Mouse (Mus musculus) right cerebral cortex, adult 2 months (tissue): ENCODE measurements around the gene Mkrn3.

ENCODE experiments used
- DNase-seq, 2 experiments: peaks; one replicate each; pipeline ENCODE4 v3.0.0; 2021 to 2022; ENCODE audit warnings: low spot score in 2 of 2

Gene Mkrn3

DNA sequence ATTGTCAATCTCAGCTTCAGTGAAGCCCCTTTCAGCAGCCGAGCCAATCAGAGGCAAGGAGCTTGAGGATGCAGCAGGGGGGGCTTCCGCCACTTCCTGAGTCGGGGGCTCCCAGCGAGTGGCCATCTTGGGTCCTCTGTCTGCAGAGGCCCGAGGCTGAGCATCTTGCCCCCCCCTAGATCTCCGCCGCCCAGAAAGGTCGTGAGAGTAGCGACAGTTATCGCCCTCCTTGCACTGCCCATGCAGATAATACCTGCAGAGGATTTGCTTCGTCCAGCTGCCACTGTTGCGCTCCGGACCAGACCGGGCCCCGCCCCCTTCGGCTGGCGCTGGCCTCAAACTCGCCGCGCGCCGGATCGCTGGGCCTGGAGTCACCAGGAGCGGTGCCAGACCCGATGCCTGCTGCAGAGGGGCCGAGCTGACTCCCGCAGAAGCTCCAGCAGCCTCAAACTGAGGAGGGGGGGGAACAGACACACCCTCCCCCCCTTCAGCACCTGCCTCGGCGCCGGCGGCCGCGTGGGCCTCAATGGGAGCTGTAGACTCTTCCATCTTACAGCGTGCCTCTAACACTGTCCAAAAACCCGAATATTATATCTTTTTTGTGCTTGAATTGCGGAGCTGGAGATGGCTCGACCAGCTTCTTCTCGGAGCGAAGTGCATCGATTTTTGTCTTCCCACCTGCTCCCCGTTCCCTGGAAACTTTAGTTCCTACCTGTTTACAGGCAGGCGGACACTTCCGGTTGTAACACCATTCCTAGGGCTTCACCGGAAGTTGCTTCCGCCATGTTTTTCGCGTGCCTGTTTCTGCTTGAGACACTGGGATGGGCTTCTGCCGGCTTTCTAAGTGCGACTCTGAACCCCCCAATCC is at the start of gene Mkrn3:
Gene Mkrn3, minus strand, starts transcription at position 647 of the 868 bp plus-strand sequence.
- DNase-seq = peak; percentile 10 to 11

DNA sequence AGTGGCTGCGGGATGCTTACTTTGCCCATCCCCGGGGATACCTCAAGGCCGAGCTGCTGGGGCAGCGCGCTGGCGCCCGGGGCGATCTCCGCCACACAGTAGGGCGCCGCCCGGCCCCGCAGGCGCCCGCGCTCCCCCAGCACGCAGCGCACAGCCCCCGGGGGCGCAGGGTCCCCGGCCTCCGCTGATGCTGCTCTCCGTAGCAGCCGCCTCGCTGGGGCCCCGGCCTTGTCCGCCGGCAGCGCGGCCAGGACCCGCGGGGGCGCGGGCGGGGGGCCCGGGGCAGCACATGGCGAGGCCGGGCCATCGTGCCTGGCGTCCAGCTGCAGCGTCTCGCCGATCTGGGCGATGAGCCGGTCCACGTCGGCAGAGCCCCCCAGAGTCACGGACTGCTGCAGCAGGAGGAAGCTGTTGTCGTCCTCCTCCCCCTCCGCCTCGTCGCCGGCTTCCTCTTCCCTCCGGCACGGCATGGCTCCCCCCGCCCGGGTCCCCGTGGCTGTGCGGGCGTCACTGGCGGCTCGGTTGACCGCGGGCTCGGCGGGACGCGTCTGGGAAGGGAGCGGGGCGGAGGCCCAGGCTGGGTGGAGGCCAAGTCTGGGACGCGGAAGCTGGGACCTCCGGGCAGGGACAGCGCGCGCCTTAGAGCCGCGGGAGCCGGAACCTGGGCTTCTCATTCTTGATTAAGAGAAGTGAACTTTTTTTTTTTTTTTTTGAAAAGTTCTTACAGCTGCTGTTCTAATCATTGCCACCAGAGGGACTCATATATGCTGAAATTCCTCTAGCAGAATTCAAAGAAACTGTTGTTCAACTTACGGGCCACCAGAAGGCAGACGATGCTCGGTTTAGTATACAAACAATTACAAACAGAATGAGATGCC is 44.2 kb upstream of the Mkrn3 start, which contains the start of gene Peg12:
Gene Peg12, minus strand, starts transcription at position 633 of the 878 bp plus-strand sequence.
- peak; percentile 4 to 24 for DNase-seq

DNA sequence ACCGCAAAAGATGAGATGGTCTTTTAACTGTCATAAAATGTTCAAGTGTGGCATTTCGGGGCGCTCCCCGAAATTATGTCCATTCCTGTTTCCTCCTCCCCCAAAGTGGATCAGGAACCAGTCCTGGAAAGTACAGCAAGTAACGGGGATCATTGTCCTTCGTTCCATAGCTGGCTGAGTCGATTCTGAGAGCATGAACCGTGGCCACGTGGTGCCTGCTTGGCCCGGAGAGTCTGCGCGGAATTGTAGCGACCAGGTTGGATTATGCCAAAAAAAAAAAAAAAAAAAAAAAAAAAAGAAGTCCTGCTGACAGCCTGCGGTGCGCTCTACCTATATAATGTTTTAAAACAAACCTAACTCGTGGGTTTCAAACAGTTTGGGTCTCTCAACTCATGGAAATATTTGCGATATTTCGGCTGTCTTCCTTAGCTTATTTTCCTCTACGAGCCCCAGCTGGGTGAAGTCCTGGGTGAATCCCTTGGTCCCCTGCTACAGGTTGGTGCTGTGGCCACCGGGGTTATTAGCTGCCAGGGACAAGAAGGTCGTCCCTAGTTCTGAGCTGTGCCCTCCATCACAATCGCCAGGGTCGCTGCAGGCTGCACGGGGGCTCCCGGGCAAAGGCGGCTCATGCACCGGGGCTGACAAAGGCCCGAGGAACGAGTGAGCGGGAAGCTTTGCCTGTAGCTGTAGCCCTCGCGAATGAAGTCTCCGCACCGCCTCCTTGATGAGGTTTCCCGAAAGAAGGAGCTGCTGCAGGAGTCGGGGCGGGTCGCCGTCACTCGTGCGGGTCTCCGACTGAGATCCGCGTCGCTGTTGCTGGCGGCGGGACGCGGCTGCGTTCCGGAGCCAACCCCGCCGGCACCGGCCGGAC is 43.3 kb upstream of the Mkrn3 start:
- DNase-seq = peak; percentile 4 to 9

DNA sequence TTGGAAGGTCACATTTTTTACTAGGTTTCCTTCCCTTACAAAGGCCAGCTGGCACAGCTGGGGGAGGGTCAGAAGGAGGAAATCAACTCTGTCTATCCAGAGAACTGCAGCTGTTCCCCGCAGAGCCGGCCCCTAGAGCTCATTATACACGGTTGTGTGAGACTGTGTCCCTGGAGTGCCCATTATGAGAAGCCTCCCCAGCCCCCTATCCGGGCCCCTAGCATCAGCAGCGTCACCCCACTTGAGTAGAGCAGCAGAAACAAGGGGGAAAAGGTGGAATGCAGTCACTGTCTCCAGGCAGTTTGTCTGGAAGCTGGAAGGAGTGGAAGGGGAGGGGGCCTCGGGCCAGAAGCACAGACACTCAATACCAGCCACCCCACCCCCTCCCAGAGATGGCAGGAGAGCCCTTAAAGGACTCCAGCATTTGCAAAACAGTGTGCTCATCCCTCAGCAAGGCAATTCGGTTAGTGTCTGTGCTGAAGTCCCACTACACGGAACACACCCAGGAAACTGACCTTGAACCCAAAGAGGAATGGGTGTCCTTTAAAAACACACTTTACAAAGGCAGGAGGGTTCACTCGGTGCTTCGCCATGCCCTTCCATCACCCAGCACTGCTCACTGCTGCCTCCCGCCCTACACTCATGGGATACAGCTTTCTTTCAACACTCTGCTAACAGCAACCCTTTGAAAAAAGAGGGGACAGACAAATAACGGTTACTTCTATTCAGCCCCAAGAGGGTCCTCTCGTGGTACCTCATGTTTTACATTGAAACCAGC is 42.5 kb upstream of the Mkrn3 start:
- DNase-seq = no peak

DNA sequence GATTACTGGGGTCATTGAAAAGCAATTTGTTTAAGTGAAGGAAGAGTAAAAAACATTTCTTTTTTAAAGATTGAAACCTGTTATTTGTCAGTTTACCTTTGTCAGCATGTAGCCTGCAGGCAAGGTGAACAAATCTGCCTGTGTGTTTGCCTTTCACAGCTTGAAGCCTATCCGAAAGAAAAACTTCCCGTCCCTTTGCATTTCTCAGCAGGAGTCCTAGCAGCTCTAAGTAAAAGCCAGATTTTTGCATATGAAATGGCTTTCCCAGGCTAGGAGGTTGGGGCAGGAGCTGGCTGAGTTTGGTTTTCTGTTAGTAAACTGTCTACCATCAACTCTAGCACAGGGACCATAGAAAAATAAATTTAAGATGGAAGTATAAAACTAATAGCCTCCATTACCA is 32.4 kb upstream of the Mkrn3 start:
- no peak for DNase-seq

GRCm38 (mm10) chr7:62445431-62446165 is 25.7 kb upstream of the Mkrn3 start:
- DNase-seq = no peak

- no peak for DNase-seq
These were observed 16.5 kb upstream of the Mkrn3 start for GRCm38 (mm10) chr7:62436394-62436793.

GRCm38 (mm10) chr7:62433243-62433642 is 13.3 kb upstream of the Mkrn3 start:
- no peak for DNase-seq

DNA sequence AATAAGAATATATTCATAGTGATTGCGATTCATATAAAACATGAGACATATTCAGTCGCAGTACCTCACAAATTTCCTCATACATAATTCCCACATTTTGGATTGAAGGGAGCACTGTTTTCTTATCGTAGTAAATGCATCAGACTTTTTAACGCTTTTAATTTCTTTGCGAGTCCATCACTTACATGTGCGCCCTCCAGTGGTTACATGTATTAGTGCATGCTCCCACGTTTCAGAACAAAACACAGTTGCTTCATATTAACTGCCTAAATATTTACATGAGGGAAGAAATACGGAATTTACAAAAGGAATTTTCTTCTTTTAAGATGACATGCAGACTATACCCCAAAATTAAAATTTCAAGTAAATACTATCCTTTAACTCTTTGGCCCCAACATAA is 8.4 kb upstream of the Mkrn3 start:
- DNase-seq = peak; percentile 6 to 7

GRCm38 (mm10) chr7:62423210-62423609 is 3.3 kb upstream of the Mkrn3 start:
- no peak for DNase-seq

GRCm38 (mm10) chr7:62420566-62420965 is 627 bp upstream of the Mkrn3 start:
- no peak for DNase-seq

GRCm38 (mm10) chr7:62419105-62419492 is 840 bp downstream of the Mkrn3 start:
- no peak for DNase-seq

- no peak for DNase-seq
These were observed 1.6 kb downstream of the Mkrn3 start for GRCm38 (mm10) chr7:62418346-62418745.

GRCm38 (mm10) chr7:62416173-62416572 is 3.8 kb downstream of the Mkrn3 start:
- no peak for DNase-seq

GRCm38 (mm10) chr7:62415222-62415621 is 4.7 kb downstream of the Mkrn3 start:
- DNase-seq = no peak

GRCm38 (mm10) chr7:62407803-62408202 is 12.1 kb downstream of the Mkrn3 start:
- no peak for DNase-seq

GRCm38 (mm10) chr7:62406573-62407050 is 13.3 kb downstream of the Mkrn3 start:
- DNase-seq = peak; percentile 13 to 16

DNA sequence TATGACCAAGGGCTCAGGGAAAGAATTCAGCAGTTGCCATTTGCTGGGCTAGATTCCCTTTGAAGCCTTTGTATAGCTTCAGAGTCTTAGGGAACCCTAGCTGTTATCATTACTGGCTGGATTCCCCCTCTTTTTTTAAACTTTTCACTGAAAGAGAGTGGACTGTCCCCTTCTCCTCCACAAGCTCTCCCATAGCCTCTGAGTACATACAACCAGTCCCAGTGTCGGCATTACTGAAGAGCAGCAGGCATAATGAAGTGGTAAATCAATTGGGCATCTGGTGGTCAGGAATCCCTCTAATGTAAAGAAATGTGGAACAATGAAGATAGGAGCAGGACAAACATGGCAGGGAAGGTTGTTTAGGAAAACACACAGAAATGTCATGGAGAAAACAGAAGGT is 27.7 kb downstream of the Mkrn3 start:
- DNase-seq = no peak

DNA sequence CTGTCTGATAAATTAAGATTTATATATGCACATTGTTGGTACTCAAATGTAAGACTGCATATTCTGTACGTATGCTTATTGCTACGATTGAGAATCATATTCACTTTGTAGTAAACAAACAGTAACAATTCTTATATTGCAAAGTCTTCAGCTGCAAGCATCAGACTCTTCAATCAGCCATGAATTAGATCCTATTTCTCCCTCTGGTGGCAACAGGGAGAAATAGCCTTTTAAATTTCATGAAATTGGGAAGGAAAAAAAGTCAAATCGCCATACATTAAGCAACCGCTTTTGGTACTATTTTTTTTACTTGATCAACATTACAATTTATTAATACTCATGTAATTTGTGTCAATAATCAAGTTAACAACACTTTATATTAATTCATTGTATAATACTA is 31.6 kb downstream of the Mkrn3 start:
- no peak for DNase-seq

GRCm38 (mm10) chr7:62382391-62382790 is 37.5 kb downstream of the Mkrn3 start:
- peak; percentile 39 to 43 for DNase-seq
